Mouse (Mus musculus) CD4-positive, CD25-positive, alpha-beta regulatory T cell, adult 4 months (primary cell): ENCODE results near the gene Tssk2. TPM values are rescaled to one million over a fixed set of nuclear protein-coding genes. Genes with fewer than 3 reads are reported as not detected.

Experiments
- ATAC-seq: one replicate; pipeline ENCODE4 v1.8.0; 2017
- polyA plus RNA-seq, 2 experiments: library from polyadenylated mRNA; unstranded; fragments of 100-300 nt; shearing (Covaris generic); gene quantifications; one replicate each; pipeline ENCODE4 v1.2.1; 2017

Tssk2 gene
- not detected for polyA plus RNA-seq

- ATAC-seq = no peak
Observed at GRCm38 (mm10) chr16:17898462-17898861, at the start of gene Tssk2, which contains the start of gene Dgcr2. TSS of gene Tssk2 (plus strand) at chr16:17898637. TSS of gene Dgcr2 (minus strand) at chr16:17898562.

DNA sequence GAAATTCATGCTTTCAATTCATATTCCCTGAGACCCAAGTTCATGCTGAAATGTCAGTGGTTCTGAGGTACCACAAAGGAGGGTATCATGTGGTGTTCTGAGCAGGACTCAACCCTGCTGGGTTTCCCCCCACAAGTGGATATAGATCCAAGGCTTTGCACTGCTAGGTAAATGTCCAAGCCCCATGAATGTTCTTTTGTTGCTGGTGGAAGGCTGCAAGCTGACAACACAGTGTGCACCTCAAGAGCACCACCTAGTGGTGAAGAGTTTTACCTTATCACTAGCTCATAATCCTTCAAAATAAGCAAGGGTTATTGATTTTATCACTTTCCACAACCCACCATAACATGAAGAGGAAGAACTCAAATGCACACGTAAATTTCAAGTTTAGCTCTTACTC is 49.5 kb upstream of the Tssk2 start:
- peak; percentile 56 for ATAC-seq

DNA sequence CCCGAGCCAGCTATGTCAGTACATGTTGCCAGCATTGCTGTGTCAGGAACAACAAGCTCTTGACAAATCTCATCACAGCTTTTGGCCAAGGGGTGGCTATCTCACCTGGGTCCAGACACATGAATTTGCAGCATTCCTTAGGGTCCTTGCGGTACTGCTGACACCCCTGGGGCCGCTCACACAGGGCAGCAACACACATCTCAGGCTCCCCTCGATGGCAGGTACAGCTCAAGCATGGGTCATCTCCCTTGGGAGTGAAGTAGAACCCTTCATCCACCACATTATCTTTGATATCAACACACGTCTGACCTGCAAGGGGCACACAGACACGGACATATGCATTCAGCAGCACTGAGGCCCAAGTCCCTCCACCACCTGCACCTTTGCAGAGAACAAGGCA is 49.0 kb upstream of the Tssk2 start:
- no peak for ATAC-seq

DNA sequence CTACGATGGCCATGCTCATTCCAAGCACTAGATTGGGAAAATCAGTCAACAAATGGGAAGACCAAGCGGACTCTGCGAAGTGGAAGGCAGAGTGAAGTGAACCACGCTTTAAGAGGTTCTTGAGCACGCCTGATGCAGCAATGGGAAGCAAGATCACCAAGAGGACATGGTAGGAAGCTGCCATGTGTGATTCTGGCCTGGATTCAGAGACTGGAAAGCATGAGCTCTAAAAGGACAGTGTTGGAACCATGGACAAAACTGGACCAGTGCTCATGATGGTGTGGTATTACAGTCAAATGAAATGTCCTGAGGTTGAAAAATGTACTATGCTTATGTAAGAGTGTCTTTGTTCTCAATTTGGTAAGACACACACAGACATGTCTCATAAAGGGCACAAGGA is 47.1 kb upstream of the Tssk2 start:
- no peak for ATAC-seq

DNA sequence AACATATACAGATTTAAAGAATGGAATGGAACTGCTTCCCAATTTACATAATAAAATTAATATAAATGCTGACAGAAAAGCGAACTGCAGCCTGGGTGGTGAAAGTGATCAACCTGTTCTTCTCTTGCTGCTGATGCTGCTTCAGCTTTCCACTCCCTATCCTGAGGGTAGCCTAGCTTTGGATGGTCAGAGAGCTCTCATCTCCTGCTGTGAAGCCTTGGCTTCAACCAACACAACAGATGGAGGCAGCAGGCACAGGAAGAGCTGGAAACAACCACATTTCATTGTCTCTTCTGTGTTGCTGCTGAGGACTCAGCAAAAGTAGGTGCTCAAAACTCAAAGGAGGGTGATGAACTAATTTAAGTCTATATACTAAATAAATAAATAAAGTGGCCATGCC is 46.6 kb upstream of the Tssk2 start:
- ATAC-seq = no peak

GRCm38 (mm10) chr16:17853263-17853662 is 45.2 kb upstream of the Tssk2 start:
- no peak for ATAC-seq

GRCm38 (mm10) chr16:17857157-17857556 is 41.3 kb upstream of the Tssk2 start:
- ATAC-seq = no peak

GRCm38 (mm10) chr16:17858592-17858991 is 39.8 kb upstream of the Tssk2 start:
- peak; percentile 54 for ATAC-seq

DNA sequence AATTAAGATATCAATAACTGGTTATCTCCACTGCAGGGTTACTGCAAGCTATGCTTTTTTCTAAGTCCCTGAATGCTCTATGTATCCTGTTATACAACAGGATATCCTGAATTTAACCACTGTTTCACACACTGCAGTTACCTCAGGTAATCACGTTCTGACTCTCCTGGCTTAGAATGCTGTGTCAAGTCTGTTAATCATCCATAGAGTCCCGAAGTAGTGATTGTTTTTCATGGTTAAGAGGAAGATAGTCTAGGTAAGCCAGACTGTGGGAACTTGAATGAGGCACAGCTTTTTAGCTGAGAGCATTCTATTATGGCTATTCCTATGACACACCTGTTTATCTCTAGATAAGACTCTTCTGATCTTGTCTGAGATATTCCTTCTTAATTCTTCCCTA is 33.1 kb upstream of the Tssk2 start:
- ATAC-seq = no peak

DNA sequence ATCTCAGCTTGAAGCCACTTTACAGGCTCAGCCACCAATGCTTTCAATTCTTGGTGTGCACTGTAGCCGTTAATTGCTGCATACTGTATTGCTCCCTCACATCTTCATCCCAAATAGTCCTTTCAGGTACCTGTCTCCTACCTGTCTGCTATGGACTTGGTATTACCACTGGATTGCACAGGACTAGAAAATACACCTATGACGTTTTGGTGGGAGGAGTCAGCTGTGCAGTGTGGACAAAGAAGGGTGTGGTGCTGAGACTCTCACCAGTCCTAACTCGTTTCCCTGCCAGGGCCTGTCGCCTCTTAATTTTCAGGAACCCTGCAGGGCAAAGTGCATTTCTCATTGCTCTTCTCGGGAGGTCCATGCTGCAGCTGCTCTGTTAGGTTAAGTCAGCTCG is 32.7 kb upstream of the Tssk2 start:
- no peak for ATAC-seq

DNA sequence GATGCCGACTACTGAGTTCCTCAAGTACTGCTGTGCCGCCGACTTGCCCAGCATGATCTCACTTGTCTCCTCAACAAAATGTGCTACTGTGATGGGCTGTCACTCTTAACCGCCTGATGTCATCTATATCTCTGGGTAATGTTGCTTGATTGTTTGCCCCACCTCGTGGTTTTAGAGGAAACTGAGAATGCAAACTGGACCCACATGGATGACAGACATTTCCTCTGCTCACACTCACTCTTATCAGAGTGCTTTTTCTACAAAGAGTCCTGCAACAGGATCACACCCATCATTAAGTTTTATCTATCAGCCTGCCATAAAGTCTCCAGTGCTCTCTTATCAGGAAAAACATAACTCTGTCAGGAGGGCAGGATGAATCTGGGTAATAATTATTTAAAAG is 27.2 kb upstream of the Tssk2 start:
- no peak for ATAC-seq

GRCm38 (mm10) chr16:17872995-17873394 is 25.4 kb upstream of the Tssk2 start:
- ATAC-seq = no peak

- no peak for ATAC-seq
Observed at GRCm38 (mm10) chr16:17875174-17875573, 23.3 kb upstream of the Tssk2 start.

DNA sequence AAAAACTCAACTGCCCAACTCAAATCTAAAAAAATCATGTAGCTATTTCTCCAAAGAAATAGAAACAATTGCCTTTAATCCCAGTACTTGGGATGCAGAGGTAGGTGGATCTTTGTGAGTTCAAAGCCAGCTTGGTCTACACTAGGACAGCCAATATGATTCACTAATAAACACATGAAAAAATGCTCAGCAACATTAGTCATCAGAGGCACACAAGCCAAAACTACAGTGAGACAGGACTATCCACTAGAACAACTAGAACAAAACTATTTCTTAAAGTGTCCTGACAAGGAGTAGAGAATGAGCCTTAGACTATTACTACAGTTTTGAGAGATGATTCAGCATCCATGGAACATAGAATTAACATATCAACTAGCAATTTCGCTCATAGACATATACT is 22.3 kb upstream of the Tssk2 start:
- no peak for ATAC-seq

- no peak for ATAC-seq
Observed at GRCm38 (mm10) chr16:17879571-17879970, 18.9 kb upstream of the Tssk2 start.

GRCm38 (mm10) chr16:17882196-17882595 is 16.2 kb upstream of the Tssk2 start:
- ATAC-seq = no peak

GRCm38 (mm10) chr16:17884116-17884515 is 14.3 kb upstream of the Tssk2 start:
- ATAC-seq = no peak

DNA sequence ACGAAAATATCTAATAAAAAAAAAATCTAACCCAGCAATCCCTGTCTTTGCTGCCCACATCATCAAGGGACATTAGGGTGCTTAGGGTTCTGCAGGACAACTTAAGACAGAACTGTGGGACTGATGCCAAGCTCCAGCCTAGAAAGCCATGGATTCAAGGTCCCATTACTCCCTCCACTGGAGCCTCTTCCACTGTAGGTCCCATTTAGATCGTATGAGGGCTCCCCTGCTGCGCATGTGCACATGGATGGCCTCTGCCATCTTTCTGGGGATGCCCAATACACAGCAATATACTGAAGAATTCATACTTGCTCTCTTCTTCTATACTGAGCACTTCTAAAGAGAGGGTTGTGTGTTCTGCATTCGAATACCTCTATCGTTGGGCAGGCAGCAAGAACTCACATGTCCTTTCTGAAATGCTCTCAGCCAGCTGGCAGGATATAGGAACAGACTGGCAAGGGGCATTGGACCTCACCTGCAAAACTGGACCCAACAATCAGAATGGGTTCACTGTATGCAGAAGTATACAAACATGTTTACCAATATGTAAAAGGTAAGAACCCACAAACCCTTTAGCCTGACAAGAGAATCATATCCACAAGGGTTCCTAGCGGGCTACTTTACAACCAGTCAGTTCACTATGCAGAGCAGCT is 8.6 kb upstream of the Tssk2 start:
- no peak for ATAC-seq

- ATAC-seq = no peak
Observed at GRCm38 (mm10) chr16:17890342-17890727, 8.1 kb upstream of the Tssk2 start.

GRCm38 (mm10) chr16:17890917-17891566 is 7.4 kb upstream of the Tssk2 start:
- peak; percentile 62 for ATAC-seq

DNA sequence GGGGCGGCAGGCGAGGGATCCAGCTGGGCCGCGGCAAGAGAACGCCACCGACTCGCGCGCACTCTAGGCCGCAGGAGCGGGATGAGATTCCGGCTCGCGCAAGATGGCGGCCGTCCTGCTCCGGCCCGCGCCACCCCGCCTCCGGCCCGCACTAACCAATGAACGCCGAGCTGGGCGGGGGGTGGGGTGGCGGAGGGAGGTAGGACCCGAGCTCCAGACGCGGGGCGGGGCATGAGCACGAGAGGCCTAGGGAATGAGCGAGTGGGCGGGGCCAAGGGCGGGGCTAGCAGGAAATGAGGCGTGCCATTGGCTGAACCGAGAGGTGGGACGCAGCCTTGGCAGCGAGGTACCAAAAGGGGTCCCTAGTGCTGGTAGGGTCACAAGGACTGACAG is 6.9 kb upstream of the Tssk2 start, which contains the start of gene Gm20518:
Gene Gm20518, minus strand, starts transcription at position 105 of the 393 bp plus-strand sequence.
- ATAC-seq = peak; percentile 94

- ATAC-seq = no peak
Observed at GRCm38 (mm10) chr16:17892606-17893005, 5.8 kb upstream of the Tssk2 start.

- ATAC-seq = no peak
Observed at GRCm38 (mm10) chr16:17893923-17894322, 4.5 kb upstream of the Tssk2 start, which contains the start of gene Tssk1. TSS of gene Tssk1 (plus strand) at chr16:17894223.

- ATAC-seq = no peak
Observed at GRCm38 (mm10) chr16:17896091-17896490, 2.3 kb upstream of the Tssk2 start.
